Mouse (Mus musculus) limb, embryonic 14.5 days (tissue): ENCODE measurements around the gene 4930523C07Rik. TPM values are rescaled to one million over a fixed set of nuclear protein-coding genes. Genes with fewer than 3 reads are reported as not detected.

Source experiments
- ATAC-seq: fragments of 200-750 bp; cut with Nextera tagmentation; 2 replicates; pipeline ENCODE4 v1.8.0; 2017; ENCODE audit warnings: low read depth, moderate number of reproducible peaks, moderate TSS enrichment; ENCODE audit not compliant: low FRiP score
- DNase-seq: peaks from one replicate; pipeline ENCODE4 v3.0.0-alpha.2; 2015; ENCODE audit warnings: low spot score
- H3K27ac ChIP-seq: fragments of 300-500 bp; sonication (generic); replicated peaks from 2 replicates; pipeline ENCODE4 v1.5.1; 2014; ENCODE audit warnings: low read depth, mild to moderate bottlenecking, low read length, moderate library complexity, mixed read lengths
- H3K27me3 ChIP-seq: fragments of 300-500 bp; sonication (generic); 2 replicates; pipeline ENCODE4 v1.6.1; 2014; ENCODE audit warnings: low read length, mixed read lengths; ENCODE audit not compliant: control insufficient read depth, insufficient read depth
- H3K36me3 ChIP-seq: fragments of 300-500 bp; sonication (generic); 2 replicates; pipeline ENCODE4 v1.6.1; 2014; ENCODE audit warnings: mild to moderate bottlenecking, low read length, moderate library complexity, mixed read lengths; ENCODE audit not compliant: control insufficient read depth, insufficient read depth
- H3K4me1 ChIP-seq: fragments of 300-500 bp; sonication (generic); 2 replicates; pipeline ENCODE4 v1.6.1; 2014; ENCODE audit warnings: antibody characterized with exemption, low read length, mixed read lengths; ENCODE audit not compliant: control insufficient read depth, insufficient read depth
- H3K4me2 ChIP-seq: fragments of 300-500 bp; sonication (generic); replicated peaks from 2 replicates; pipeline ENCODE4 v1.6.1; 2014; ENCODE audit warnings: low read depth, mild to moderate bottlenecking, low read length, moderate library complexity; ENCODE audit not compliant: severe bottlenecking
- H3K4me3 ChIP-seq: fragments of 300-500 bp; sonication (generic); replicated peaks from 2 replicates; pipeline ENCODE4 v1.5.1; 2014; ENCODE audit warnings: low read length
- H3K9ac ChIP-seq: fragments of 300-500 bp; sonication (generic); 2 replicates; pipeline ENCODE4 v1.6.1; 2014; ENCODE audit warnings: mild to moderate bottlenecking, low read depth, low read length, moderate library complexity; ENCODE audit not compliant: severe bottlenecking
- H3K9me3 ChIP-seq: fragments of 300-500 bp; sonication (generic); 2 replicates; pipeline ENCODE4 v1.6.1; 2016; ENCODE audit warnings: low read length; ENCODE audit not compliant: control insufficient read depth
- POLR2A ChIP-seq: fragments of 200-500 bp; IDR thresholded peaks from 2 replicates; pipeline ENCODE4 v1.8.0; 2012; ENCODE audit warnings: inconsistent platforms, mild to moderate bottlenecking, moderate library complexity, borderline replicate concordance; ENCODE audit not compliant: insufficient read depth, insufficient read length; ENCODE audit errors: extremely low read depth
- WGBS: fragments of 180-500 bp; shearing (Covaris S2); extraction: QIAGEN DNeasy Blood & Tissue Kit; methylation state at CpG from one replicate; pipeline ENCODE4 v1.1.7; 2014; 5-methylcytosine and 5-hydroxymethylcytosine counted together
- polyA plus RNA-seq, 2 experiments: library from polyadenylated mRNA; depleted of rRNA in 1 of 2; stranded (reverse) in 1 of 2; unstranded in 1 of 2; fragments of >200 nt; fragmentation: Nextera tagmentation in 1 of 2; extraction: Ambion mirVana in 1 of 2; gene quantifications; 2 replicates each; pipeline versions ENCODE4 v1.2.1 to v1.2.3; 2012 to 2014

The 4930523C07Rik gene
- polyA plus RNA-seq, 2 experiments, result 9.5 to 21.5 TPM

- H3K27ac ChIP-seq, result no peak overlapping the region
- H3K4me2 ChIP-seq, result no peak overlapping the region
- H3K4me3 ChIP-seq, result no peak overlapping the region
- DNase-seq (no peak), ATAC-seq (no peak)
- TF ChIP-seq POLR2A, result no peak
- no peaks in the 10 kb centered on the region for H3K36me3 ChIP-seq
- H3K9ac ChIP-seq, result no peak overlapping the region
- H3K9me3 ChIP-seq, result no peaks in the 10 kb centered on the region
- H3K4me1 ChIP-seq, result peaks cover 4% of the 10 kb centered on the region; the same call in 1 of the 2 replicates
- H3K27me3 ChIP-seq, result no peaks in the 10 kb centered on the region
- 81% methylated on average over 5 of the region's 5 CpGs for WGBS
Measured at GRCm38 (mm10) chr1:160061321-160061720, 17.1 kb downstream of the 4930523C07Rik start.

- Histone ChIP-seq H3K27ac (no peak overlapping the region), H3K27me3 (no peaks in the 10 kb centered on the region), H3K4me2 (no peak overlapping the region), H3K9ac (no peak overlapping the region), H3K36me3 (no peaks in the 10 kb centered on the region), H3K4me3 (no peak overlapping the region), H3K9me3 (no peaks in the 10 kb centered on the region; the same call in 1 of the 2 replicates), H3K4me1 (peaks cover 4% of the 10 kb centered on the region; the same call in 1 of the 2 replicates)
- ATAC-seq, result no peak
- no peak for DNase-seq
- TF ChIP-seq POLR2A, result no peak
- 64% methylated on average over 3 of the region's 3 CpGs for WGBS
Measured at GRCm38 (mm10) chr1:160061725-160062366, 17.7 kb downstream of the 4930523C07Rik start.

- no peak for DNase-seq
- Histone ChIP-seq H3K9ac (no peak overlapping the region), H3K9me3 (no peaks in the 10 kb centered on the region; the same call in 1 of the 2 replicates), H3K4me2 (no peak overlapping the region), H3K27ac (no peak overlapping the region), H3K36me3 (no peaks in the 10 kb centered on the region), H3K27me3 (no peaks in the 10 kb centered on the region), H3K4me1 (peaks cover 4% of the 10 kb centered on the region; the same call in 1 of the 2 replicates), H3K4me3 (no peak overlapping the region)
- ATAC-seq, result no peak
- 73% methylated on average over 7 of the region's 7 CpGs for WGBS
- no peak for TF ChIP-seq POLR2A
Measured at GRCm38 (mm10) chr1:160064547-160065144, 20.5 kb downstream of the 4930523C07Rik start.

DNA sequence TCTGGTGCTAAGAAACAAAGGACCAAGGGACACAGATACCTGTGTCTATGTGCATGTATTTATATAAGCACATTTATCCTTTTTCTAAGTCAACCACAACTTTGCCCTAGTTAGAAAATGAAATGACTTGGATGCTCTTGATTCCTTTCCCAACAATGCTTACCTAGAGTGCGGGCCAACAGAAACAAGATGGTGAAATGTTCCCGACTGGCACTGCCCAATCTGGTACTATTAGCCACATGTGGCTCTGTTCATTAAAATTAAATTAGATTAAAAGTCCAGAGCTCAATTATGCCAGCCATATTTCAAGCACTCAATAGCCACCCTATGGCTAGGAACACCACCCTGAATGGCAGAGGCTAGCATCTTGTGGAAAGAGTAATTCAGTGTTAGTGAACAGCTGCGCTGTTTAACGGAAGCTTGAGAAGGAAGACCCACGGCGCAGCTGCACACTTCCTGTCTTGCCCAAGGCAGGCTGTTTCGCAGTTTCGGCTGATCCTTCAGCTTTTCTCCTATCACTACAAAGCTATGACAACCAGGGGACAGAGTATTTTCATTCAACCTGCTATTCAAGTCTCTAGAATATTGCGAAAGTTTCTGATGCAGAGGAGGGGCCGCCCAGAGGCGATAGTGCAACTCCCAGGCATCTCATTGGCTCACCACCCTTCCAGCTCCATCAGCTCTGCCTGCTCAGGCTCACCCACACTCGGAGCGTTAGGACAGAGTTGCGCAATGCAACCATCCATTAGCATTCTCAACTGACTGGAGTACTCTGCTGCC lies 34.9 kb downstream of the 4930523C07Rik start:
- Histone ChIP-seq H3K4me2 (no peak overlapping the region), H3K9ac (no peak overlapping the region), H3K27ac (no peak overlapping the region), H3K9me3 (no peaks in the 10 kb centered on the region), H3K4me3 (no peak overlapping the region), H3K36me3 (no peaks in the 10 kb centered on the region), H3K27me3 (no peaks in the 10 kb centered on the region), H3K4me1 (no peaks in the 10 kb centered on the region)
- 62% methylated on average over 14 of the region's 14 CpGs for WGBS
- ATAC-seq (no peak), DNase-seq (peak; percentile 29)
- TF ChIP-seq POLR2A, result no peak

- Histone ChIP-seq H3K4me3 (no peak overlapping the region), H3K36me3 (no peaks in the 10 kb centered on the region), H3K27ac (no peak overlapping the region), H3K9me3 (no peaks in the 10 kb centered on the region), H3K4me2 (no peak overlapping the region), H3K9ac (no peak overlapping the region), H3K4me1 (no peaks in the 10 kb centered on the region), H3K27me3 (no peaks in the 10 kb centered on the region)
- 19% methylated on average over 2 of the region's 2 CpGs for WGBS
- TF ChIP-seq POLR2A, result no peak
- 0 out of 2 replicates have a peak, but pooled peaks have one; percentile 44 for ATAC-seq
- DNase-seq, result peak; percentile 76
Measured at GRCm38 (mm10) chr1:160080800-160081436, 36.7 kb downstream of the 4930523C07Rik start.
